Mouse (Mus musculus): ENCODE results near the gene Col4a2. TPM values are rescaled to one million over a fixed set of nuclear protein-coding genes. Genes with fewer than 3 reads are reported as not detected.
A peak's percentile ranks its signal among the peaks of the same experiment; 100 is the strongest.
"Not testable (repeated sequence)": the region's sequence is repeated elsewhere in the genome, so short reads cannot be mapped to it uniquely, and the experiment has no call there.

Gene Col4a2
- polyA plus RNA-seq, 1 experiment: 26.3 TPM

DNA sequence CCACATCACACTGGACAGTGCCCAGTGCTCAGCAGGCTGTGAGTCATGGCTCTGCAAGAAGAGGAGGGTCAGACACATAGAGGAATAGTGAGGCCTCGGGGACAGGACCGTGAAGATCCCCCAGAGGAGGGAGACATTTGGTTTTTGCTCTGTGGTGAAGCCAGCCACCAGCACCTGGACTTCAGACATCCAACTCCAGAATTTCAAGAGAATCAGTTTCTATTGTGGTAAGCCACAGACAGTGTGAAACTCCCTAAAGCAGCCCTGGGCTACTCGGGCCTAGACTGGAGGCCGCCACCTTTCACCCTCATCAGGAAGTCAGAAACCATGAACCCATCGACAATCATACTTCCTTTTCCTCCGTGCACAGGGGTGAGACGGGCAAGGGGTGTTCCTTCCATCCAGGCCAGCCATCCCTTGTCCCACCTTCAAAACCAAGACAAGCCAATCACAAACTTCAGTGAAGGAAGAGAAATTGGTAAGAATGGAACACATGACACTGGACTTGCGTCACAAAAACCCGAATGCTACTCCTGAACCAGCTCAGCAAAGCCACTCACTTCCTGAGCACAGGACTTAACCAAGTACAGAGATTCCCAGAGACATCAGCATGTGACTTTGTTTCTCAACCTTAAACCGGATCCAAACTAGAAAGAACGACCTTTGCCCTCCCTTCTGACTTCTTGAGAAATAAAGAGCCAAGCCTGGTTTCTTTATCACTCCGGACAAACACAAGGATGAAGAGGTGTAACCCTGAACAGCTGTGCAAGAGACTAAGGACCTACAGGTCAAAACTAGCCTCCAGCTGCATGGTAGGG lies 151.5 kb downstream of the Col4a2 start:
- Histone ChIP-seq H3K4me1 (ENCODE audit: control insufficient read depth, insufficient read depth, low read length) (no peaks in the 10 kb centered on the region), H3K4me3 (ENCODE audit: insufficient read depth, low read length) (no peak overlapping the region), H3K27ac (ENCODE audit: insufficient read depth, low read length) (no peak overlapping the region)
- TF ChIP-seq POLR2A (IDR thresholded peaks at IDR 0.05; ENCODE audit: extremely low read depth, insufficient read depth, low read length) (no peak), CTCF (IDR thresholded peaks at IDR 0.05; ENCODE audit: extremely low read depth, insufficient read depth, low read length) (no peak)

DNA sequence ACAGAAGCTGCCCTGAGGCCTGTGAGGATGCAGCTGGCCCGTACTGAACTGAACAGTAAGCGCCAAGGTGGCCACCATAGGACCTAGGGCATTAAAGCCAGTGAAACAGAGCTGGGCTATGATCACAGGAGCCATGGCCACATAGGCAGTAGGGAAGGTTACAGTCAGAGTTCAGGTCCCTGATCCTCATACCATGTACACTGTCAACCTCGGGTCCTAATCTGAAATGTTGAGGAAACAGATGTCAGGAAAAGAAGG lies 152.0 kb downstream of the Col4a2 start:
- H3K27ac ChIP-seq (ENCODE audit: insufficient read depth, low read length): no peak overlapping the region
- H3K4me3 ChIP-seq (ENCODE audit: insufficient read depth, low read length): no peak overlapping the region
- TF ChIP-seq POLR2A (IDR thresholded peaks at IDR 0.05; ENCODE audit: extremely low read depth, insufficient read depth, low read length) (no peak), CTCF (IDR thresholded peaks at IDR 0.05; ENCODE audit: extremely low read depth, insufficient read depth, low read length) (no peak)
- H3K4me1 ChIP-seq (ENCODE audit: control insufficient read depth, insufficient read depth, low read length): no peaks in the 10 kb centered on the region

DNA sequence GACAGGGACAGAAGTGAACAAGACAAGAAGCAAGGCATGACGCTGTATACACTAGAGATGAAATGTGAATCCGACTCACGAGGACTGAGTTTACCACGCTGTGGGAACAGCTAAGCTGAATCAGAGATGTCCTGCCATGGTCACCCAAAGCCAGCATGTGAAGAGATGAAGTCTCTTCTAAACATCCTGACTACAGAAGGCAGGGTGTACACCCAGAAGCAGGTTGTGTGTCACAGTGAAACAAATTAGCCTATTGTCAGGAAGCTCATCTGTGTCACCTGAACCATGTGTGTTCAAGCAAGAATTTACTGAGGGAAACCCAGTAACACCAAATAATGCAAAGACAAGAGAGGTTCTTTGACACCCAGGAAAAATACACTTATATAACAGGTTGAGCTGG lies 153.0 kb downstream of the Col4a2 start:
- no peak overlapping the region for H3K4me3 ChIP-seq (ENCODE audit: insufficient read depth, low read length)
- H3K27ac ChIP-seq (ENCODE audit: insufficient read depth, low read length): no peak overlapping the region
- no peak for TF ChIP-seq CTCF (IDR thresholded peaks at IDR 0.05; ENCODE audit: extremely low read depth, insufficient read depth, low read length)
- no peak for TF ChIP-seq POLR2A (IDR thresholded peaks at IDR 0.05; ENCODE audit: extremely low read depth, insufficient read depth, low read length)
- no peaks in the 10 kb centered on the region for H3K4me1 ChIP-seq (ENCODE audit: control insufficient read depth, insufficient read depth, low read length)

DNA sequence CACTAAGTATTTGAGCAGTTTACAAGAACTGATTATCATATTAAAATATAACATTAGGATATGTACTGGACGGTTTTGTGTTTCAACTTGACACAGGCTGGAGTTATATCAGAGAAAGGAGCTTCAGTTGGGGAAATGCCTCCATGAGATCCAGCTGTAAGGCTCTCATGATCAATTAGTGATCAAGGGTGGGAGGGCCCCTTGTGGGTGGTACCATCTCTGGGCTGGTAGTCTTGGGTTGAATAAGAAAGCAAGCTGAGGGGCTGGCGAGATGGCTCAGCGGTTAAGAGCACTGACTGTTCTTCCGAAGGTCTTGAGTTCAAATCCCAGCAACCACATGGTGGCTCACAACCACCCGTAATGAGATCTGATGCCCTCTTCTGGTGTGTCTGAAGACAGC lies 153.9 kb downstream of the Col4a2 start:
- not testable (repeated sequence) for H3K4me3 ChIP-seq (ENCODE audit: insufficient read depth, low read length); H3K27ac ChIP-seq (ENCODE audit: insufficient read depth, low read length); H3K4me1 ChIP-seq (ENCODE audit: control insufficient read depth, insufficient read depth, low read length)

DNA sequence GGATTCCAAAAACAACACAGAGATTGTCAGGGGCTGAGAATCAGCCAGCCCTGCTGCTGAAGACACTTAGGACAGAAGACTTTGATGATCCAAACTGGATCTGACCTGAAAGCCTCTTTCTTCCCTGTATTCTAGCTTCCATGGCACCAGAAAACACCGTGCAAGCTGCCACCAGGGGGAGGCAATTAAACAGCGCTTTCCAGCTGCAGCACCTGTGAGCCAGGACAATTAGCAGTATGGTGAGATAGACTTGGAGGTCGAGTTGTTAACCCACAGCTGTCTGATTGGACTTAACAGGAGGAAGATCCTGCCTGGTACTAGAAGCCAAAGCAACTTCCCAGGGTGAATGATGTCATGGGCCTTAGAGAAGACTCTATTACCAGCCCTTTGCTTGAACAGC lies 156.5 kb downstream of the Col4a2 start:
- Histone ChIP-seq H3K27ac (ENCODE audit: insufficient read depth, low read length) (no peak overlapping the region), H3K4me3 (ENCODE audit: insufficient read depth, low read length) (no peak overlapping the region)
- no peak for TF ChIP-seq POLR2A (IDR thresholded peaks at IDR 0.05; ENCODE audit: extremely low read depth, insufficient read depth, low read length)
- peak; percentile 56 for TF ChIP-seq CTCF (IDR thresholded peaks at IDR 0.05; ENCODE audit: extremely low read depth, insufficient read depth, low read length)

DNA sequence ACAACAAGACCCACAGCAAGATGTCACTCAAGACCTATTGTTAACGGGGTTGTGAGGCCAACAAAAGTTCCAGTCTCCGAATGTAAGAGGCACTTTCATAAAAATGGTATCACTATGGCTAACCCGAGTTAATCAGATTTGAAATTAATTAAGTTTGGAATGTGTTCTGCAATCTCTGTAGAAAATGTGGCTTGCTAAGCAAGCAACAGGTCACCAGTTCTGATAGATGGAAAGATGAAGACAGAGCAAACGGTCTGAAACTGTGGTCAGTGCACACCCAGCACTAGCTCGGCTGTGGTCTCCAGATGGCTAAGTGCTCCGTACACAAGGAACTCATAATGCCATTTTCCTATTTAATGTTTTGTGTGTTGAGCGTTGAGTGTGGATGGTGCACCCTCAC lies 158.1 kb downstream of the Col4a2 start:
- Histone ChIP-seq H3K4me3 (ENCODE audit: insufficient read depth, low read length) (no peak overlapping the region), H3K27ac (ENCODE audit: insufficient read depth, low read length) (no peak overlapping the region), H3K4me1 (ENCODE audit: control insufficient read depth, insufficient read depth, low read length) (no peaks in the 10 kb centered on the region)
- TF ChIP-seq CTCF (IDR thresholded peaks at IDR 0.05; ENCODE audit: extremely low read depth, insufficient read depth, low read length) (no peak), POLR2A (IDR thresholded peaks at IDR 0.05; ENCODE audit: extremely low read depth, insufficient read depth, low read length) (no peak)

More for the DNA sequence above, 156.5 kb downstream of the Col4a2 start:
- no peaks in the 10 kb centered on the region for H3K4me1 ChIP-seq (ENCODE audit: control insufficient read depth, insufficient read depth, low read length)

DNA sequence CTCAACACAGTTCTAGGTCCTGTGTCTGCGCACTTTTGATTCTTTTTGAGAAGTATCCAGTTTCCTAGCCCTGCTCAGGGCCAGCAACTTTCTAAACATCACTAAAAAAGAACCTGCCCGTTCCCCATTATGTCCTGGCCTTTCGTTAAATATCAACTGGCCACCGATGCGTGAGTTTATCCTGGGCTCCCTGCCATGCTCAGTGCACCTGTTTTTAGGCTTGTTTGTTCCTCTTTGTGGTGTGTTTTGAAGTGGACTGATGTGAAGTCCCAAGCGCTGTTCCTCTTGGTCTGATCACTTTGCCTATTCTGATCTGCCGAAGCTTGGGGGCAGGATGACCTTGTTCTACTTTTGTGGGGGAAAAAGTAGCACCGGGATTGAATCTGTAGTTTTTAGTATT lies 158.7 kb downstream of the Col4a2 start:
- no peak overlapping the region for H3K27ac ChIP-seq (ENCODE audit: insufficient read depth, low read length)
- TF ChIP-seq POLR2A (IDR thresholded peaks at IDR 0.05; ENCODE audit: extremely low read depth, insufficient read depth, low read length) (no peak), CTCF (IDR thresholded peaks at IDR 0.05; ENCODE audit: extremely low read depth, insufficient read depth, low read length) (no peak)
- H3K4me1 ChIP-seq (ENCODE audit: control insufficient read depth, insufficient read depth, low read length): no peaks in the 10 kb centered on the region
- no peak overlapping the region for H3K4me3 ChIP-seq (ENCODE audit: insufficient read depth, low read length)

DNA sequence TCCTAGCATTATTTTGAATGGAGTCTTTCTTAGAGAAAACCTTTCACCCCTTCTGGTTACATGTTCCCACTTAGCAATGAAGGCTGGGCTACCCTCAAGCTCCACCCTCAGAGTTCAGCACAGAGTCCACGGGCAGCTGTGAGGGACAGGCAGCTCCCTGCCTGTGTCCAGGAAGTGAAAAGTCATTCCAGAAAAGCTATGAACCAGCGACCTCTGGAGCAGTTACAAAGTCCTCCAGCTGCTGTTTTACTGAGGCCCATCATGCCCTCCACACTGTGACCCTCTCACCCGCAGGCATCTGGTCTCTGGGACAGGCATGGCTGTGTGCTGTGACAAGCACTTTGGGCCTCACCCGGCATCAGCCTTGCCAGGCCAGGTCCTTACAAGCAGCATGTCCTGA lies 160.5 kb downstream of the Col4a2 start:
- H3K4me1 ChIP-seq (ENCODE audit: control insufficient read depth, insufficient read depth, low read length): no peaks in the 10 kb centered on the region
- no peak overlapping the region for H3K27ac ChIP-seq (ENCODE audit: insufficient read depth, low read length)
- no peak for TF ChIP-seq CTCF (IDR thresholded peaks at IDR 0.05; ENCODE audit: extremely low read depth, insufficient read depth, low read length)
- TF ChIP-seq POLR2A (IDR thresholded peaks at IDR 0.05; ENCODE audit: extremely low read depth, insufficient read depth, low read length): no peak
- H3K4me3 ChIP-seq (ENCODE audit: insufficient read depth, low read length): no peak overlapping the region

DNA sequence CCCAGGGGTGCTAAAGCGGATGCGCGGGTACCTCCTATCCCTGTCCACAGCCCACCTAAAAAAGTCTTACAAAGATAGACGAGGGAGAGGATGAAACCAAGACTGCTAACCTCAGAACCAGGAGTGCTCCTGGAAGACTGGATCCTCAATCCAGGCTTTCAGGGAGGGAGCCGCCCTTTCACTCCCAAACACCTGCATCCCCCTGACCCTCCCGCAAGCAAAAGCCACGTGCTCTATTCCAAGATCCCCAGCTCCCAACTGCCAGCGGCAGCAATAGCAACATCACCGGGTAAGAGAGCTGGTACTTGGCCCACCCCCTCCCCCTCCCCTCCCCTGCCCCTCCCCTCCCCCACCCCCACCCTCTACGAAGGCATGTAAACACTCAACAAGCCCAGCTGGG lies 162.8 kb downstream of the Col4a2 start:
- no peak overlapping the region for H3K4me3 ChIP-seq (ENCODE audit: insufficient read depth, low read length)
- H3K4me1 ChIP-seq (ENCODE audit: control insufficient read depth, insufficient read depth, low read length): no peaks in the 10 kb centered on the region
- TF ChIP-seq CTCF (IDR thresholded peaks at IDR 0.05; ENCODE audit: extremely low read depth, insufficient read depth, low read length) (no peak), POLR2A (IDR thresholded peaks at IDR 0.05; ENCODE audit: extremely low read depth, insufficient read depth, low read length) (no peak)
- no peak overlapping the region for H3K27ac ChIP-seq (ENCODE audit: insufficient read depth, low read length)

DNA sequence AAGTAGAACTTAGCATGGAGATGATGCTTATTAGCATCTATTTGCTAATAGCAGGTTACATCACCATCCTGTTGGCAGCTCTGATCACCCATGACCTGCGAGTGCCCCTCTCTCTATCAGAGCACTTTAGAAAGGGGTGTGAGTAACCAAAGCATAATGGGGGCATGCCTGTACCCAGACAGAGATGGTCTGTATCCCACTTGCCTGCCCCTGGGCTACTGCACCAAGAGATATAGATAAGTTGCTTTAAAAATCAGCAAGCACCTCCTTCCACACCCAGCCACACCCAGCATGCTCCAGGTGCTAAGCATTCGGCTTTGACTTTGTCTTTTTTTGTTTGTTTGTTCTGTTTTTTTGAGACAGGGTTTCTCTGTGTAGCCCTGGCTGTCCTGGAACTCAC lies 163.3 kb downstream of the Col4a2 start:
- H3K27ac ChIP-seq (ENCODE audit: insufficient read depth, low read length): no peak overlapping the region
- TF ChIP-seq CTCF (IDR thresholded peaks at IDR 0.05; ENCODE audit: extremely low read depth, insufficient read depth, low read length): no peak
- TF ChIP-seq POLR2A (IDR thresholded peaks at IDR 0.05; ENCODE audit: extremely low read depth, insufficient read depth, low read length): no peak
- no peak overlapping the region for H3K4me3 ChIP-seq (ENCODE audit: insufficient read depth, low read length)

More for the DNA sequence above, 163.3 kb downstream of the Col4a2 start:
- no peaks in the 10 kb centered on the region for H3K4me1 ChIP-seq (ENCODE audit: control insufficient read depth, insufficient read depth, low read length)
